Mouse (Mus musculus) hindbrain, embryonic 12.5 days (tissue): Measurements from ENCODE around the gene Fkrp. TPM values are rescaled to one million over a fixed set of nuclear protein-coding genes. Genes with fewer than 3 reads are reported as not detected.

ENCODE experiments used
- ATAC-seq: fragments of 200-750 bp; cut with Nextera tagmentation; 2 replicates; pipeline ENCODE4 v1.8.0; 2017; ENCODE audit warnings: moderate TSS enrichment; ENCODE audit not compliant: low FRiP score
- H3K27ac ChIP-seq: fragments of 300-500 bp; sonication (generic); 2 replicates; pipeline ENCODE4 v1.5.1; 2016; ENCODE audit warnings: mild to moderate bottlenecking
- H3K27me3 ChIP-seq: fragments of 300-500 bp; sonication (generic); 2 replicates; pipeline ENCODE4 v1.6.1; 2016; ENCODE audit warnings: mild to moderate bottlenecking
- H3K36me3 ChIP-seq: fragments of 300-500 bp; sonication (generic); 2 replicates; pipeline ENCODE4 v1.6.1; 2016; ENCODE audit warnings: mild to moderate bottlenecking
- H3K4me1 ChIP-seq: fragments of 300-500 bp; sonication (generic); 2 replicates; pipeline ENCODE4 v1.6.1; 2016
- H3K4me2 ChIP-seq: fragments of 300-500 bp; sonication (generic); replicated peaks from 2 replicates; pipeline ENCODE4 v1.6.1; 2016; ENCODE audit warnings: mild to moderate bottlenecking
- H3K4me3 ChIP-seq: fragments of 300-500 bp; sonication (generic); 2 replicates; pipeline ENCODE4 v1.5.1; 2016; ENCODE audit warnings: mild to moderate bottlenecking
- H3K9ac ChIP-seq: fragments of 300-500 bp; sonication (generic); 2 replicates; pipeline ENCODE4 v1.6.1; 2016; ENCODE audit warnings: mild to moderate bottlenecking, moderate library complexity
- H3K9me3 ChIP-seq: fragments of 300-500 bp; sonication (generic); replicated peaks from 2 replicates; pipeline ENCODE4 v1.6.1; 2016; ENCODE audit warnings: mild to moderate bottlenecking
- WGBS: fragments of 180-500 bp; shearing (Covaris S2); methylation state at CpG from one replicate; pipeline ENCODE4 v1.1.7; 2016; 5-methylcytosine and 5-hydroxymethylcytosine counted together
- polyA plus RNA-seq: library from polyadenylated mRNA; unstranded; fragments of >200 nt; fragmentation: Nextera tagmentation; extraction: Ambion mirVana; gene quantifications from 2 replicates; pipeline ENCODE4 v1.2.1, GENCODE M21; 2016

Gene Fkrp
- polyA plus RNA-seq, result 38.7 and 39.1 TPM in 2 replicates

DNA sequence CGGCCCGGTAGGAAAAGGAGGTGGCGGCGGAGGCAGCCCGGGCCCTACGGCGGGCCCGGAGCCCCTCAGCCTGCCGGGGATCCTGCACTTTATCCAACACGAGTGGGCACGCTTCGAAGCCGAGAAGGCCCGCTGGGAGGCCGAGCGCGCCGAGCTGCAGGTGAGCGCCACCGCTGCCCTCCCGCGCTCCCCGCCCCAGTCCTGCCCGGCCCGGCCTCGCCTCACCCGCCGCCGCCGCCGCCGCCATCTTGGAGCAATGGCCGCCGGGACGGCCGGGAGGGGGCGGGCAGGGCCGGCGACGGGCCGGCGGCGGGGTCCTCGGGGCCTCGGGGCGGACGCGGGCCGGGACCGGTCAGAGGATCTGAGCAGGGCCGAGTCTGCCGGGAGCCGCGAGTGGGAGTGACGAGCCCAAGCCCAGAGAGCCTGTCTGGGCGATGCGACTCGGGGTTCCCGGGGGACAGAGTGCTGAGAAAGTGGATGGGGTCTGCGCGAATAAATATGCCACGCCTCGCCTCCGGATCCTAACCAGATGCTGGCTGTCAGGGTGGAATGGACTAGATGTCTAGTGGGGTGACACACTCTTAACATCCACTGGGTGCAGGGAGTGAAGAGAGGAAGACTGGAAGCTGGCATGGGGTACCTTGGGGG, at the start of gene Fkrp:
Gene Fkrp (minus strand): TSS at position 258 of the 648 bp plus-strand sequence.
- peak; percentile 62 for ATAC-seq
- H3K27ac ChIP-seq, result peak within 1 kb of the TSS; percentile 99
- 1% methylated on average over 43 of the region's 64 CpGs for WGBS
- 0 out of 2 replicates have a peak, but pooled peaks cover under 1% of the 10 kb centered on the region for H3K36me3 ChIP-seq
- H3K9ac ChIP-seq, result peak within 1 kb of the TSS; percentile 99
- H3K27me3 ChIP-seq, result peaks cover 18% of the 10 kb centered on the region
- peaks cover 74% of the 10 kb centered on the region for H3K4me1 ChIP-seq
- H3K4me3 ChIP-seq, result peak within 1 kb of the TSS; percentile 80
- H3K4me2 ChIP-seq, result peak within 1 kb of the TSS; percentile 74
- no peaks in the 10 kb centered on the region for H3K9me3 ChIP-seq

DNA sequence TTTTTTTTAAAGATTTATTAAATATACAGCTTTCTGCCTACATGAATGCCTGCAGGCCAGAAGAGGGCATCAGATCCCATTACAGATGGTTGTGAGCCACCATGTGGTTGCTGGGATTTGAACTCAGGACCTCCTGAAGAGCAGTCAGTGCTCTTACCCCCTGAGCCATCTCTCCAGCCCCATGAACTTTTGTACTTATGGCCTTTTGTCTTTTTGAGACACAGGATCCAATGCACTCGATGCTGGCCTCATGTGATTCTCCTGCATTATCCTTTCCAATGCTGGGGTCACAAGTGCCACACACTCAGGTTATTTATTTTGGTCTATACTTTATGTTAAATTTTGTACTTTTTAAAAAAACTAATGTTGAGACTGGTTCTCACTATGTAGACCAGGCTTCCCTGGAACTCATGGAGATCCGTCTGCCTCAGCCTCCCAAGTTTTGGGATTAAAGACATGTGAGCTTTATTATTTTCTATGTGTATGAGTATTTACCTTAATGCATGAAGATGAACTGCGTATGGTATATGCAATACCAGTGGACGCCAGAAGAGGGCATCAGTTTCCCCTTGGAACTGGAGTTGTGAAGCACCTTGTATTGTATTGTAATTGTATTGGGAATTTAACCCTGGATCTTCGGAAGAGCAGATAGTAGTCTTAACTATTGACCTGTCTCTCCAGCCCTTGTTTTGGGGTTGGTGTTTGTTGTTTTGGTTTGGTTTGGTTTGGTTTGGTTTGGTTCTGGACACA, 43.5 kb upstream of the Fkrp start:
- Histone ChIP-seq H3K27me3 (no peaks in the 10 kb centered on the region), H3K4me3 (no peak overlapping the region), H3K9ac (no peak overlapping the region), H3K9me3 (no peaks in the 10 kb centered on the region), H3K36me3 (peaks cover 47% of the 10 kb centered on the region), H3K4me2 (no peak overlapping the region), H3K4me1 (no peaks in the 10 kb centered on the region), H3K27ac (no peak overlapping the region)
- 32% methylated on average over 5 of the region's 5 CpGs for WGBS
- ATAC-seq, result no peak

- Histone ChIP-seq H3K27me3 (no peaks in the 10 kb centered on the region), H3K4me1 (no peaks in the 10 kb centered on the region), H3K27ac (no peak overlapping the region), H3K4me2 (no peak overlapping the region), H3K9me3 (no peaks in the 10 kb centered on the region), H3K4me3 (no peak overlapping the region), H3K36me3 (peaks cover 48% of the 10 kb centered on the region), H3K9ac (no peak overlapping the region)
- 23% methylated on average over 17 of the region's 17 CpGs for WGBS
- ATAC-seq, result no peak
These were observed 41.8 kb upstream of the Fkrp start for GRCm38 (mm10) chr7:16858336-16858735.

DNA sequence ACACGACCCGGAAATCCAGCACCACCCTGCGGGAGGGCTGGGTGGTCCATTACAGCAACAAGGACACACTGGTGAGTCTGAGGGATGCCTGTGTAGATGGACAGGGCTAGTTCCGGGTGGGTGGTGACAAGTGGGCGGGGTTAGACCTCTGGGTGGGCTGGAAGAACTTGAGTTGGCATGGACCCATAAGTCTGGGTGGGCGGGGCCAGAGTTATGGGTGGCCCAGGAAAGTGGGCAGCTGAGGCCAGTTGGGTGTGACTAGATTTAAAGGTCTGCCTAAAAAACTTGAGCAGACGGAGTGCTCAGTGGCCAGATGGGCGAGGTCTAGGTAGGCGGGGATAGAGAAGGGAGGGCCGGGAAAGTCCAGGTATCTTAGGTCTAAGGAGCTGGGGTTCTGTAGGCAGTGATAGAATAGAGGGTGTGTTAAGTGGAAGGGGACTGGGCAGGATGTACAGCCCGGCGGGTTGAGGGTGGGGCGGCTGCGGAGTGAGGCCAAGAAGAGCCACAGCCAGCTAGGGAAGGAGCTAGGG, 36.8 kb upstream of the Fkrp start:
- Histone ChIP-seq H3K9ac (no peak overlapping the region), H3K27ac (no peak overlapping the region), H3K4me2 (no peak overlapping the region), H3K9me3 (no peaks in the 10 kb centered on the region), H3K27me3 (no peaks in the 10 kb centered on the region), H3K4me1 (no peaks in the 10 kb centered on the region), H3K4me3 (no peak overlapping the region), H3K36me3 (peaks cover 79% of the 10 kb centered on the region)
- WGBS, result 89% methylated on average over 14 of the region's 14 CpGs
- ATAC-seq, result no peak

DNA sequence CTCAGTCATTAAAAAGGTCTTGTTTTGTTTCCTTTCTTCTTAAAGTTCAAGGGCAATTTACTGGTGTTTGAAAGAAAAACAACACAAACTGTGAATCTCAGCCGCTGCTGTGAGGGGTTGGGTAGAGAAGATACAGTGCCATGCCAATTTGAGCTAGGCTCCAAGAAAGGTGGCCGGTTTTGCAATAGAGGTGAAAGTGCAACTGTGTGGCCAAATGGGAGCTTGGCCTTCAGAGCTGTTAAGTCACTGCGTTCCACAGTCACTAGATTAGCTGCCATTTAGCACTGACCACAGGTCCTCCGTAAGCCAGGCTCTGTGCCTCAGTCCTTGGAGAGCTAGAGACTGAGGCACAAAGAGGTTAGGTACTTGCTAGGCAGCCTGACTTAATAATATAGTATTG, 35.1 kb upstream of the Fkrp start:
- no peak overlapping the region for H3K4me2 ChIP-seq
- H3K27me3 ChIP-seq, result no peaks in the 10 kb centered on the region
- H3K9ac ChIP-seq, result no peak overlapping the region
- whole genome bisulfite sequencing, result 94% methylated on average over 4 of the region's 4 CpGs
- no peaks in the 10 kb centered on the region for H3K4me1 ChIP-seq
- no peak overlapping the region for H3K27ac ChIP-seq
- no peak overlapping the region for H3K4me3 ChIP-seq
- no peaks in the 10 kb centered on the region for H3K9me3 ChIP-seq
- H3K36me3 ChIP-seq, result peaks cover 62% of the 10 kb centered on the region
- ATAC-seq, result no peak

DNA sequence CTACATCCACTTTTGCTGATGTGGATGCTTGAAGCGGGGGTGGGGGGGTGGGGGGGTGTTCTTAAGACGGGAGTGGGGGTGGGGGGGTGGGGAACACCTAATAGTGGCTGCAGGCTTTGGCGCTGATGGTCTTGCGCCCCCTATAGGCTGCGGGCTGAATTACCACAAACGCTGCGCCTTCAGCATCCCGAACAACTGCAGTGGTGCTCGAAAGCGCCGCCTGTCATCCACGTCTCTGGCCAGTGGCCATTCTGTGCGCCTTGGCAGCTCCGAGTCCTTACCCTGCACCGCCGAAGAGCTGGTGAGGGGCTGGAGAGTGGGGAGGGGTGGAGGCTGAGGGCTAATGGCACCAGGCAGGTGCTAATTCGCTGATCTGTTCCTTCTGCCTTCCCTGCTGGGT, 32.0 kb upstream of the Fkrp start:
- Histone ChIP-seq H3K36me3 (peaks cover 32% of the 10 kb centered on the region), H3K4me1 (peaks cover 21% of the 10 kb centered on the region), H3K27ac (no peak overlapping the region), H3K27me3 (no peaks in the 10 kb centered on the region), H3K4me2 (no peak overlapping the region), H3K9me3 (no peaks in the 10 kb centered on the region), H3K9ac (no peak overlapping the region), H3K4me3 (no peak overlapping the region)
- WGBS, result 22% methylated on average over 17 of the region's 17 CpGs
- no peak for ATAC-seq

- Histone ChIP-seq H3K27ac (no peak overlapping the region), H3K4me1 (peaks cover 24% of the 10 kb centered on the region), H3K4me3 (no peak overlapping the region), H3K9ac (no peak overlapping the region), H3K27me3 (no peaks in the 10 kb centered on the region), H3K36me3 (peaks cover 26% of the 10 kb centered on the region), H3K9me3 (no peaks in the 10 kb centered on the region), H3K4me2 (no peak overlapping the region)
- 85% methylated on average over 19 of the region's 19 CpGs for WGBS
- ATAC-seq, result no peak
These were observed 31.0 kb upstream of the Fkrp start for GRCm38 (mm10) chr7:16847507-16847906.

- Histone ChIP-seq H3K36me3 (peaks cover 22% of the 10 kb centered on the region), H3K9ac (no peak overlapping the region), H3K4me1 (peaks cover 28% of the 10 kb centered on the region), H3K4me2 (no peak overlapping the region), H3K27me3 (no peaks in the 10 kb centered on the region), H3K4me3 (no peak overlapping the region), H3K27ac (no peak overlapping the region), H3K9me3 (no peaks in the 10 kb centered on the region)
- 95% methylated on average over 5 of the region's 5 CpGs for WGBS
- no peak for ATAC-seq
These were observed 30.2 kb upstream of the Fkrp start for GRCm38 (mm10) chr7:16846775-16847174.

DNA sequence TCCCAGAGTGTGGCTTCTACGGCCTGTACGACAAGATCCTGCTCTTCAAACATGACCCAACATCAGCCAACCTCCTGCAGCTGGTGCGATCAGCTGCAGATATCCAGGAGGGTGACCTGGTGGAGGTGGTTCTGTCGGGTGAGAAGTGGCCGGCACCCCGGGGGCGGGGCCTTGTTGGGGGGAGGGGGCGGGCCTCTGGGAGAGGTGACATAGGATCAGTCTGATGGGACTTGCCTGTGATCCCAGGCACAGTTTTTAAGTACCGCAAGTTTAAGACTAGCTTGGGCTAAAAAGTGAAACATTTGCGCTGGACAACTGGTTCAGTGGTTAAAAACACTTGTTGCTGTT, 29.3 kb upstream of the Fkrp start:
- no peaks in the 10 kb centered on the region for H3K9me3 ChIP-seq
- no peak overlapping the region for H3K27ac ChIP-seq
- 0 out of 2 replicates have a peak overlapping the region, but pooled peaks have one; percentile 9 for H3K9ac ChIP-seq
- no peaks in the 10 kb centered on the region for H3K27me3 ChIP-seq
- WGBS, result 38% methylated on average over 10 of the region's 10 CpGs
- H3K4me1 ChIP-seq, result peaks cover 31% of the 10 kb centered on the region
- no peak for ATAC-seq
- H3K4me3 ChIP-seq, result peak overlapping the region; percentile 0; the same call in 1 of the 2 replicates
- H3K4me2 ChIP-seq, result peak overlapping the region; percentile 92
- H3K36me3 ChIP-seq, result peaks cover 27% of the 10 kb centered on the region

DNA sequence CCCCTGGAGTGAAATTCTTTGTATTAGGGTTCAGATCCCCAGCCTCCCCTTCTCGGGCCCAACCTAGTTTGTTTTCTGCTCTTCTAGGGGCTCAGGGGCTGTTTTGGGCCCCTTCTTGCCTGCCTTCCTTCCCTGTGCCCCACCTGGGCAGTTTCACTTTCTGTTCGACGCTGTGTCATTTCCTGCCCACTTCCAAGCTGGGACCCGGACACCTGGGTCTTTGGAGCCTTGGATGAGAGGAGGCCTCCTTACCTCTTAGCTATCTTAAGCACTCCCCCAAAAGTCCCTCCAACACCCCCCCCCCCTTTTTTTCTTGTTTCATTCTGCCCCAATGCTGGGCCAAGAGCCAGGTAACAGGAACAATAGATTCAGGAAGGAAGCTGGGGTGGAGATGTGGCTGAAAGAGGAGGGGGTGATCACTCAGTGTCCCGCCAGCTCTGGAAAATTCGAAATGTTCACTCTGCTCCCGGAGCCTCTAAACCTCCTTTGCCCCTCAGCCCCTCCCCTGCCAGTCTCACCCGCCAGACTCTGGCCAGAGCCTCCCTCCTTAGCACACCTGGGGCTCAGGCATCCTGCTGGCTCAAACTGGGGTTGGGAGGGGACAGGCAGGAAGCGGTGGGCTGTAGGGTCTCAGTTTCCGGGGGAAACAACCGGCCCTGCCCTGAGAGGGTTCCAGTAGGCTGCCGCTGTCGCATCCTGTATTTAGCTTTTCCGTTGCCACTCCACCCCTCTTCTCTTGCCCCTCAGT, 28.7 kb upstream of the Fkrp start:
- Histone ChIP-seq H3K27me3 (no peaks in the 10 kb centered on the region), H3K4me2 (peak overlapping the region; percentile 92), H3K36me3 (peaks cover 27% of the 10 kb centered on the region), H3K4me3 (peak overlapping the region; percentile 0; the same call in 1 of the 2 replicates), H3K27ac (no peak overlapping the region), H3K9me3 (no peaks in the 10 kb centered on the region), H3K4me1 (peaks cover 31% of the 10 kb centered on the region), H3K9ac (0 out of 2 replicates have a peak overlapping the region, but pooled peaks have one; percentile 9)
- ATAC-seq, result no peak
- WGBS, result 35% methylated on average over 14 of the region's 14 CpGs

DNA sequence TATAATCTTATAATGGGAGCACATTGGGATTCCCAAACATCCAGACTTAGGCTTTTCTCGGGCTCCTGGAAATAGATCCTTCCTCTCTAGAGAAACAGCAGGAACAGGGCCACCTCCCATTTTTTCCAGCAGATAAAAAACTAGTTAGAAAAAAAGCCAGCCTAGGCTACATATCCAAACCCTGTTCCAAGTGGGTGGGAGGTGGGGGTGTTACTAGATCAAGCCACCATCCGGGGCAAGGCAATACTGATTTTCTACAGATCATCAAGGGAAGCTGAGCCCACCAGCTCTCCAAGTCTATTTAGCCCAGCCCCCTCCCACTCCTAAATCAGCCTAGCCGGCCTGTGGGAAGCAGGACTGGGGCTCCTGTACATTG, 28.2 kb upstream of the Fkrp start:
- Histone ChIP-seq H3K9me3 (no peaks in the 10 kb centered on the region), H3K27ac (no peak overlapping the region), H3K27me3 (no peaks in the 10 kb centered on the region), H3K36me3 (peaks cover 27% of the 10 kb centered on the region), H3K4me3 (no peak overlapping the region), H3K9ac (0 out of 2 replicates have a peak overlapping the region, but pooled peaks have one; percentile 9), H3K4me1 (peaks cover 31% of the 10 kb centered on the region), H3K4me2 (peak overlapping the region; percentile 92)
- WGBS, result 55% methylated on average over 3 of the region's 3 CpGs
- ATAC-seq, result no peak
